Mouse (Mus musculus) mouse embryonic stem cell (cell line): ENCODE results near the gene Ranbp9.

Experiments used
- in situ Hi-C, 2 experiments: fragments of 300-500 bp; cut with MboI; formaldehyde crosslinking; loops; 1 replicate in 1 of 2; 3 replicates in 1 of 2; pipeline ENCODE4 v1.14.3; 2019 to 2020; ENCODE audit warnings: low sequenced_read_pairs in 2 of 2, low pct_unique_long_range_greater_than_20kb in 1 of 2, mixed read lengths in 1 of 2; ENCODE audit not compliant: unreplicated experiment in 1 of 2

Ranbp9 gene

GRCm38 (mm10) chr13:43398297-43399080 lies 82.6 kb downstream of the Ranbp9 start, which contains the start of gene Nol7:
TSS of gene Nol7 (plus strand) at chr13:43398390.
- in situ Hi-C loops: no loop called here

GRCm38 (mm10) chr13:43397700-43398296 lies 83.3 kb downstream of the Ranbp9 start:
- in situ Hi-C loops: no loop called here

DNA sequence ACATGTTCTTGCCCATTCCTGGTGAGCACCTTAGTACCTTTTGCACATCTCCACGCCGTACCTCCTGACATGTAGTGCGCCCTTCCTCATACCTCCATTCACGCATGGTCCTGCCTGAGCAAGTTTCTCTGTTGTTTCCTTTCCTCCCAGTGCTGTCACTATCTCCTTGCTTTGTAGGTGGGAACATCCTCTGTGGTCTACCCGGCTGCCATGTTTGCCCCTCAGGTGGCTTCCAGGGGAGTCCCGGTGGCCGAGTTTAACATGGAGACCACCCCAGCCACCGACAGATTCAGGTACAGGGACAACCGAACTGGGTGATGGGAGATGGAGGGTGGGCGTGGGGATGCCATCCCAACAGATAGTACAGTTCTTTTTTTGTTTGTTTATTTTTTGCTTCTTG lies 95.8 kb downstream of the Ranbp9 start:
- in situ Hi-C loops: no loop called here

DNA sequence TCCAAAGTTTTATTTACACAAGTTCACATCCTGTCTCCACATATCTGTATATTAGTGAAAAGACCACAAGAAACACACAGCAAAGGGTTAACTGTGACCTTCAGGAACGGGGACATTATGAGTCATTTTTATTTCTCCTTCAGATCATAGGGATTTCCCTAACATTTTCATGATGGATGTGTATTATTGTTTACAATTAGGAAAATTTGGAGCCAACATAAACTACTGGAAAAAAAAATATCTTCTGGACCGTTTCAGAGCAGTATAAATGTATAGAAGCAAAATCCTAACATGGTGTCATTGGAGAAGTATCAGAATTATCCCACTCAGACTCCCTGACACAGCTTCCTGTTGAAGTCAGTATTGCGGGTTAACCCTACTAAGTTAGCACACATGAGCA lies 101.1 kb downstream of the Ranbp9 start:
- in situ Hi-C loops: no loop called here

- in situ Hi-C loops: loop anchor here in 1 of 2 experiments (25.0 kb wide), 1 partner anchor 362 kb away; no protein-coding TSS in a partner anchor
These were observed 106.1 kb downstream of the Ranbp9 start for GRCm38 (mm10) chr13:43374918-43375432.

DNA sequence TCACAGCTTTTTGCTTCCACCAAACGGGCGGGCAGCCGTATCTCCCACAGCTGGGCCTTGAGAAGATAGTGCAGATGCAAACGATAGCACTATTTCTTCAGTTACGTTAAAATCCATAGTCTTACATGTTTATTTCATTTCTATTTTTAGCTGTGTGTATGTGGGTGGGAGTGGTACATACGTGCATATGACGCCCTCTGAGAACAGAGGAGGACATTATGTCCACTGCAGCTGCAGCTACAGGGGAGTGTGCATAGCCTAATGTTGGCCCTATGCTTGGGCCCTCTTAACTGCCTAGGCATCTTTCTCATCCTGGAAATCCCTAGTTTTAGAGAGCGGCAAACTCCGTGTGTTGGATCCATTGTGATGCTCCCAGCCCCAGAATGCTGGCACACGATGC lies 106.9 kb downstream of the Ranbp9 start:
- in situ Hi-C loops: loop anchor here in 1 of 2 experiments (25.0 kb wide), 1 partner anchor 363 kb away; no protein-coding TSS in a partner anchor

- in situ Hi-C loops: loop anchor here in 1 of 2 experiments (25.0 kb wide), 1 partner anchor 364 kb away; no protein-coding TSS in a partner anchor
These were observed 108.2 kb downstream of the Ranbp9 start for GRCm38 (mm10) chr13:43372892-43373291.

- in situ Hi-C loops: loop anchor here in 1 of 2 experiments (25.0 kb wide), 1 partner anchor 367 kb away; no protein-coding TSS in a partner anchor
These were observed 111.0 kb downstream of the Ranbp9 start for GRCm38 (mm10) chr13:43370063-43370462.

DNA sequence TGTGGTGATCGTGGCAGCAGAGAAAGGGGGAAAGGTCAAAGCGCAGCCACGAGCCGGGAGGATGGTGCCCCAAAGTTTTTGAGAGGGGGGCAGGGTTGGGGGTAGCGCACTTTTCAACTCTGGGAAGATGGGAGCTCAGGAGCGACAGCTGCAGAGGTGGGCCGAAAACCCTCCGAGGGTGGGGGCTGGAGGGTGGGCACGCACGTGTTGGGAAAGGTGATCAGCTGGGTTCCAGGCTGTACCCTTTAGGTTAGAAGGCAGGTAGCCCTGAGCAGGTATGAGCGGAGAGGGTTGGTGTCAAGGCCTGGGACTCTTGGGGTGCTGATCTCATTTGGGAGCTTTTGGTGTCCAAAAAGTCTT lies 115.3 kb downstream of the Ranbp9 start:
- in situ Hi-C loops: loop anchor here in 1 of 2 experiments (25.0 kb wide), 1 partner anchor 371 kb away; no protein-coding TSS in a partner anchor

GRCm38 (mm10) chr13:43364985-43365824 lies 115.9 kb downstream of the Ranbp9 start, which contains the start of gene Sirt5:
TSS of gene Sirt5 (plus strand) at chr13:43365496.
- in situ Hi-C loops: loop anchor here in 1 of 2 experiments (25.0 kb wide), 1 partner anchor 372 kb away; no protein-coding TSS in a partner anchor

- in situ Hi-C loops: loop anchor here in 1 of 2 experiments (25.0 kb wide), 1 partner anchor 375 kb away; no protein-coding TSS in a partner anchor
These were observed 118.7 kb downstream of the Ranbp9 start for GRCm38 (mm10) chr13:43362353-43362752.

GRCm38 (mm10) chr13:43360534-43360933 lies 120.5 kb downstream of the Ranbp9 start:
- in situ Hi-C loops: loop anchor here in 1 of 2 experiments (25.0 kb wide), 1 partner anchor 377 kb away; no protein-coding TSS in a partner anchor

DNA sequence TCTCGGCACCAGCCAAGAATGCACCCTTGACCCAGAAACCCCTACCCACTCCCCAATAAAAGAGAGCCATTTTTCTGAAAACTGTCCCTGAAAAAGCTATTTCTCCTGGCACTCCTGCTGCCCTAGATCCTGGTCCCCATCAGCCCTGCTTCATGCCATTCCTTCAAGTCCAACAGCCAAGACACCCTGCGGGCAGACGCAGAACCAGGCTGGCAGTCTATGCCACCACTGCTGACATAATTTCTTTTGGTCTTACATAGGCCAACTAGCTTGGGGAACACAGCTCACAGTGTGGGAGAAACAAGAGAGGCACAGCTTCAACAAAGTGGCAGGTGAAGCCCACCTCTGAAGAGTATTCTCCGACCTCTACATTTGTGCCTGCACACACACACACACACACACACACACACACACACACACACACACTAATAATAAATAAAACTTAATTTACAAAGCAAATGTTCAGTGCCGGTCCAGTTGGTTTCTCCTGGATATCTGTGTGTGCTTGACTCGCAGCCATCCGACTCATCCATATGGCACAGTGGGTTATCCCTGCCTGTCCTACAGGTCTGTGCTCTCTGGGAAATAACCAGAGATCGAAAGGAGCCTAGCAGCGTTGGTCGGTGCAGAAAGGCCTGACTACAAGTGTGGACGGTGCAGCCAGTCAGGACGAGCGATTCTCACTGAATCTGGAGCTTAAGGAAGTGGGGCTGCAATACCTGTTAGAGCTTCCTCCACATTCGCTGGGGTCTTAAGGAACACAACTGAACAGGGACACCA lies 124.5 kb downstream of the Ranbp9 start:
- in situ Hi-C loops: loop anchor here in 1 of 2 experiments (25.0 kb wide), 1 partner anchor 381 kb away; no protein-coding TSS in a partner anchor

GRCm38 (mm10) chr13:43354362-43354761 lies 126.7 kb downstream of the Ranbp9 start:
- in situ Hi-C loops: loop anchor here in 1 of 2 experiments (25.0 kb wide), 1 partner anchor 383 kb away; no protein-coding TSS in a partner anchor

DNA sequence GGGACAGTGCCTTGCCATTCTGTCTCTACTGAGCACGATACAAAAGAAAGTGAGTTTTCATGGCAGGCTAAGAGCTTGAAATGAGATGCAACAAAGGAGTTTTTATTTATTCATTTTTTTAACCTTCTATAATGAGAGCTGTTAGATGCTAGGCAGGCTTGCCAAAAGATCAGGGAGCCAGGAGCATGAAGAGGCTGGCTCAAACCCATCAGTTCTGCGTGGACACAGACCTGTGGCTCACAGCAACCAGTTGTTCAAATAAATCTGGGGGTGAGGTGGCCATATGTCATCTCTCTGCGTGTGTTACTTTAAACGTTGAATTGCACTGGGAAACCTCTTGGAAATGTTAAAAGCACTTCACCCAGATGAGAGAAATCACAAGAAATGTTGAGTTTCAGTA lies 127.7 kb downstream of the Ranbp9 start:
- in situ Hi-C loops: loop anchor here in 1 of 2 experiments (25.0 kb wide), 1 partner anchor 384 kb away; no protein-coding TSS in a partner anchor
